Comparison of ENCODE assay signal across 10 mouse cellular contexts in the genomic region with DNA sequence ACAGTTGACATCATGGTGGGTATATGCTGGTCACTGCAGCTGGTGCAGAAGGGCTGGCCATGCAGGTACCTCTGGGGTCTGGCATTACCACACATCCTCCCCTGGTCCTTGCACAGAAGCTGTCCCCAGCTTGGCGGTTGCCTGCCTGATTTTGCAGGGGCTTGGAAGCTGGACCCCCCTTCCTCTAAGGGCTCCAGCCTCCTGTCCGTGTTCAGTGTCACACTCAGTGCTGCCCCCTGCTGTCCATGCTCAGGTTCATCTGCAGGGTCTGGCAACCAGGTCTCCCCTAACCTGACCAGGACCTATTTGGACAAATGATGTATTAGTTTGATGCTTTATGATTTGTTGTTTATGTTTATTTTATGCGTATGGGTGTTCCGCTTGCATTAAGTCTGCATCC. TPM values are rescaled to one million over a fixed set of nuclear protein-coding genes. Genes with fewer than 3 reads are reported as not detected.
DNase-seq lines count a peak whose midpoint lies in the region; ATAC-seq and TF ChIP-seq lines count a peak whose summit lies in the region.
"Had no signal": no experiment of that assay in that cellular context is flagged by ENCODE, and none has a peak within 500 bp of the region (broad histone marks: within the 10 kb centered on the region; RNA-seq: fewer than 3 reads in every experiment).

No protein-coding gene starts in this region.

- no peak overlapping the region for H3K4me2 ChIP-seq in intestine, postnatal 0 days (replicated peaks; ENCODE audit: low read depth)
- no peak overlapping the region for H3K4me2 ChIP-seq in intestine, embryonic 16.5 days (ENCODE audit: low read depth, low read length)

- H3K27ac ChIP-seq in intestine, postnatal 0 days (ENCODE audit: low read depth, low read length), result no peak overlapping the region
- H3K27ac ChIP-seq in intestine, embryonic 16.5 days (ENCODE audit: low read length), result no peak overlapping the region
- H3K27ac ChIP-seq in limb, embryonic 10.5 days, result no peak overlapping the region

- no peak for ATAC-seq in intestine, postnatal 0 days
- ATAC-seq in intestine, embryonic 16.5 days, result no peak
- ATAC-seq in CD4-positive, CD25-positive, alpha-beta regulatory T cell, adult 4 months, result peak; percentile 67
- ATAC-seq in activated CD4-positive, CD25-positive, alpha-beta regulatory T cell, adult 4 months, result no peak

- DNase-seq in adipocyte (ENCODE audit: low spot score), result peak; percentile 66
- DNase-seq in embryo, embryonic 11 days, result peak; percentile 63
- DNase-seq in limb, embryonic 10.5 days (ENCODE audit: low spot score), result peak; percentile 75
- DNase-seq in natural killer cell, adult 2 months (ENCODE audit: low spot score in 2 of 2), result peak; percentile 36 to 61

- no peaks in the 10 kb centered on the region for H3K27me3 ChIP-seq in intestine, postnatal 0 days (replicated peaks; ENCODE audit: control insufficient read depth, insufficient read depth, low read length)
- no peaks in the 10 kb centered on the region for H3K27me3 ChIP-seq in intestine, embryonic 16.5 days (replicated peaks; ENCODE audit: control insufficient read depth, insufficient read depth, low read length)
- no peaks in the 10 kb centered on the region for H3K27me3 ChIP-seq in limb, embryonic 10.5 days (ENCODE audit: low read depth, poor library complexity, severe bottlenecking)

- no peaks in the 10 kb centered on the region for H3K9me3 ChIP-seq in intestine, postnatal 0 days (ENCODE audit: control insufficient read depth)
- no peaks in the 10 kb centered on the region for H3K9me3 ChIP-seq in intestine, embryonic 16.5 days (ENCODE audit: control insufficient read depth, low read length)
- H3K9me3 ChIP-seq in limb, embryonic 10.5 days (replicated peaks), result no peaks in the 10 kb centered on the region

- TF ChIP-seq CTCF in intestine, postnatal 0 days (IDR thresholded peaks at IDR 0.05; ENCODE audit: low read depth), result peak; percentile 74

- H3K4me3 ChIP-seq in intestine, postnatal 0 days (ENCODE audit: low read depth, low read length), result no peak overlapping the region
- H3K4me3 ChIP-seq in intestine, embryonic 16.5 days (ENCODE audit: low read length), result no peak overlapping the region
- no peak overlapping the region for H3K4me3 ChIP-seq in limb, embryonic 10.5 days
- H3K4me3 ChIP-seq: myocyte had no signal

- 68% methylated on average over 4 of the region's 4 CpGs for WGBS in intestine, postnatal 0 days
- WGBS in intestine, embryonic 16.5 days, result 69% methylated on average over 4 of the region's 4 CpGs
- WGBS in limb, embryonic 10.5 days, result 75% methylated on average over 4 of the region's 4 CpGs

- peaks cover 27% of the 10 kb centered on the region for H3K36me3 ChIP-seq in intestine, postnatal 0 days (ENCODE audit: control insufficient read depth, insufficient read depth)
- peaks cover 7% of the 10 kb centered on the region for H3K36me3 ChIP-seq in intestine, embryonic 16.5 days (ENCODE audit: control insufficient read depth, insufficient read depth, low read length)
- peaks cover 66% of the 10 kb centered on the region for H3K36me3 ChIP-seq in limb, embryonic 10.5 days

- H3K9ac ChIP-seq in intestine, postnatal 0 days (ENCODE audit: low read depth, low read length), result no peak overlapping the region
- H3K9ac ChIP-seq in intestine, embryonic 16.5 days (ENCODE audit: low read depth, low read length), result no peak overlapping the region

- H3K4me1 ChIP-seq in intestine, postnatal 0 days (replicated peaks; ENCODE audit: control insufficient read depth, insufficient read depth, low read length), result no peaks in the 10 kb centered on the region
- H3K4me1 ChIP-seq in intestine, embryonic 16.5 days (ENCODE audit: control insufficient read depth, insufficient read depth, low read length), result no peaks in the 10 kb centered on the region
- H3K4me1 ChIP-seq in limb, embryonic 10.5 days, result no peaks in the 10 kb centered on the region

RNA-seq across cellular contexts. Expression of a gene that starts 15.2 kb away (rescaled TPM):
- 42.1 and 42.2 TPM in 2 replicates for polyA plus RNA-seq in intestine, postnatal 0 days (2015; fragmentation: Nextera tagmentation; extraction: Ambion mirVana)
- polyA plus RNA-seq in intestine, embryonic 16.5 days (2015; fragmentation: Nextera tagmentation; extraction: Ambion mirVana), result 66.3 and 81.5 TPM in 2 replicates
- polyA plus RNA-seq in CD4-positive, CD25-positive, alpha-beta regulatory T cell, adult 4 months (2017; shearing (Covaris generic)), result 10 to 100 TPM; 29.2 to 41.5 TPM
- 170 and 208 TPM in 2 replicates for polyA plus RNA-seq in limb, embryonic 10.5 days (2016; fragmentation: Nextera tagmentation; extraction: Ambion mirVana)
- polyA plus RNA-seq in activated CD4-positive, CD25-positive, alpha-beta regulatory T cell, adult 4 months (2017; shearing (Covaris generic)), result 10 to 100 TPM; 41.1 to 43.5 TPM

RNA-seq across cellular contexts. Expression of a gene that starts 15.2 kb away (rescaled TPM):
- 2.9 and 3.6 TPM in 2 replicates for polyA plus RNA-seq in intestine, postnatal 0 days (2015; fragmentation: Nextera tagmentation; extraction: Ambion mirVana)
- polyA plus RNA-seq in intestine, embryonic 16.5 days (2015; fragmentation: Nextera tagmentation; extraction: Ambion mirVana), result 7.8 and 9.9 TPM in 2 replicates
- 10 to 100 TPM; 12.3 to 28.2 TPM for polyA plus RNA-seq in CD4-positive, CD25-positive, alpha-beta regulatory T cell, adult 4 months (2017; shearing (Covaris generic))
- 16.5 and 19.2 TPM in 2 replicates for polyA plus RNA-seq in limb, embryonic 10.5 days (2016; fragmentation: Nextera tagmentation; extraction: Ambion mirVana)
- polyA plus RNA-seq in activated CD4-positive, CD25-positive, alpha-beta regulatory T cell, adult 4 months (2017; shearing (Covaris generic)), result 10 to 100 TPM; 10.1 to 12.3 TPM

RNA-seq across cellular contexts. Expression of a gene that starts 24.6 kb away (rescaled TPM):
- 77.2 and 83.1 TPM in 2 replicates for polyA plus RNA-seq in intestine, postnatal 0 days (2015; fragmentation: Nextera tagmentation; extraction: Ambion mirVana)
- 58.3 and 62.9 TPM in 2 replicates for polyA plus RNA-seq in intestine, embryonic 16.5 days (2015; fragmentation: Nextera tagmentation; extraction: Ambion mirVana)
- 10 to 100 TPM; 88.0 to 91.9 TPM for polyA plus RNA-seq in CD4-positive, CD25-positive, alpha-beta regulatory T cell, adult 4 months (2017; shearing (Covaris generic))
- polyA plus RNA-seq in limb, embryonic 10.5 days (2016; fragmentation: Nextera tagmentation; extraction: Ambion mirVana), result 69.3 and 73.2 TPM in 2 replicates
- 100 to 1,000 TPM; 104 to 111 TPM for polyA plus RNA-seq in activated CD4-positive, CD25-positive, alpha-beta regulatory T cell, adult 4 months (2017; shearing (Covaris generic))

RNA-seq across cellular contexts. Expression of a gene that starts 40.4 kb away (rescaled TPM):
- polyA plus RNA-seq in intestine, postnatal 0 days (2015; fragmentation: Nextera tagmentation; extraction: Ambion mirVana), result not detected in 2 replicates
- polyA plus RNA-seq in intestine, embryonic 16.5 days (2015; fragmentation: Nextera tagmentation; extraction: Ambion mirVana), result 0.04 TPM in 1 of 2 replicates, not detected in the other
- polyA plus RNA-seq in CD4-positive, CD25-positive, alpha-beta regulatory T cell, adult 4 months (2017; shearing (Covaris generic)), result not detected
- 0.19 TPM in 1 of 2 replicates, not detected in the other for polyA plus RNA-seq in limb, embryonic 10.5 days (2016; fragmentation: Nextera tagmentation; extraction: Ambion mirVana)
- not detected for polyA plus RNA-seq in activated CD4-positive, CD25-positive, alpha-beta regulatory T cell, adult 4 months (2017; shearing (Covaris generic))
- polyA plus RNA-seq: heart, embryonic 14.5 days had no signal
